Mouse (Mus musculus) embryonic fibroblast, embryonic 13.5 days (primary cell): ENCODE results near the gene Entpd5.

Experiments used
- CTCF ChIP-seq: IDR thresholded peaks from 2 replicates; pipeline ENCODE4 v1.5.1; 2011; ENCODE audit warnings: mild to moderate bottlenecking, control low read depth, low read length, moderate library complexity, borderline replicate concordance; ENCODE audit not compliant: insufficient read depth
- POLR2A ChIP-seq: IDR thresholded peaks from 2 replicates; pipeline ENCODE4 v1.6.1; 2011; ENCODE audit warnings: low read depth, mild to moderate bottlenecking, control low read depth, low read length, moderate library complexity

- TF ChIP-seq CTCF (no peak), POLR2A (no peak)
These were observed 8.8 kb downstream of the Entpd5 start for GRCm38 (mm10) chr12:84400068-84400467.
